Mouse (Mus musculus): ENCODE results near the gene Zfp219. TPM values are rescaled to one million over a fixed set of nuclear protein-coding genes. Genes with fewer than 3 reads are reported as not detected.

Gene Zfp219
- polyA plus RNA-seq, 1 experiment from 2014 or later = 32.3 TPM

DNA sequence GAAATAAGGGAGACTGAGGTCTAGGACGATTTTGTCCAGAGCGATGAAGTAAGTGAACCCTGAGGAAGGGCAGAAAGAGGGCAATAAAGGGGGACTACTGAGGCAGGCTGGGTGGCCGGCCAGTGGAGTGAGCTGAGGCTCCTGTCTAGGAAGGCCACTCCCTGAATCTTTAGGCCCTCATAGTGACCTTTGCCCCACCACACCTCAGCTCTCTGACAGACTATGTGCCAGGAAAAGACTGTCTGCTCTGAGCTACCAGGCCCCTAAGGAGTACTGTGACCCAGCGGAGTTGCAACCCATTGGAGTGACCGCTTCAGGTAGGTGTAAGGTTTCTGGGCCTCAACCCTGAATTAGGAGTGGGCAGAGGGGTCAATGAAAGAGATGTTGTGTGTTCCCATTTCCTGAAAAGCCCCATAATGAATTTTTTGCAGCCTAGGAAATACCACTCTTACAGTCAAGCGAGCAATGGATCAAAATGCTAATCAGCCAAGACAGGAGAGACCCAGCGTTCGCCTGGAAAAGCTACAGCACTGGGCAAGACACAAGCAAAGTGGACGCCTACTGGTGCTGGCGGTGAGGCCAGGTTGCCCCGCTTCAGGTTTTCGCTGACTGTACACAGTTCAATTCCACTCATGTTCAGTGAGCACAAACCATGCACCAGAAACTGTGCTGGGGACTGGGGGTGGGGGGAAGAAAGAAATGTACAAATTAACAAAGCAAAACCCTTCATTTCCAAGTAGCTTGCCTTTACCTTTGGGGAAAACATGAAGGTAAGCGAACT is 3.7 kb downstream of the Zfp219 start:
- no peak for ATAC-seq (ENCODE audit: low read depth)
- Histone ChIP-seq H3K9ac (peak overlapping the region; percentile 31; the same call in 1 of the 2 replicates), H3K36me3 (no peaks in the 10 kb centered on the region), H3K4me1 (replicated peaks) (peaks cover 67% of the 10 kb centered on the region), H3K27me3 (no peaks in the 10 kb centered on the region), H3K4me2 (no peak overlapping the region), H3K9me3 (no peaks in the 10 kb centered on the region), H3K4me3 (no peak overlapping the region), H3K27ac (replicated peaks) (peak overlapping the region; percentile 98; the same call in 1 of the 2 replicates)
- WGBS = 68% methylated on average over 13 of the region's 13 CpGs

DNA sequence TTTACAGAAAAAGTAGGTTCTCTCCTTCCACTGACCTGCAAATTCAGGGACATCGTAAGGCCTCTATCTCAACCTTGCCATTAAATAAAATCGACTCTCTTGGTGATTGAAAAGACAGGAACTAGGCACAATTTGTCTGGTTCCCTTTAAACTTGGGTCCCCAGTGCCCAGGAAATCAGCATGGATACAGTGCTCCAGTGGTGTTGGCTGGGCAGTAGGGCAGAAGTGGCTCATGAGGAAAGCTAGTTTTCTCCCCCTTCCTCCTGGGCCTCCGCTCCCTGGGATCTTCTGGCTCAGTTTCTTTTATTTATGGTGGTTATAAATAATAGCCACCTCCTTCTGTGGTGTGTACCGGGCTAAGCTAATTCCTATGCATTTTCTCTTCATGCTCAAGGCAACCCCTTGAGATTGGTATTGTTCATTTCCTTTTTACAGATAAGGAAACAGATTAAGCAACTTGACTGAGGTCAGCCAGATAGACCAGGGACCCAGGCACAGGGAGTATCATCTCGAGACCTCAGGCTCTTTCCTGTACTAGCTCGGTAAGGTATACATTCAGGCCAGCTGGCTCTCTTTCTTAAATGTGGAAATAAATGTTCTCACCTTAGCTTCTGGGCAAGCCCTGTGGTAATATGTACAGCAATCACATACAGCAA is 5.0 kb downstream of the Zfp219 start, which contains the start of gene Tmem253:
Gene Tmem253, plus strand, starts transcription at position 214 of the 656 bp plus-strand sequence.
- peak within 1 kb of the TSS; percentile 91 for H3K9ac ChIP-seq
- no peak for ATAC-seq (ENCODE audit: low read depth)
- H3K4me1 ChIP-seq (replicated peaks) = peaks cover 68% of the 10 kb centered on the region
- H3K9me3 ChIP-seq = no peaks in the 10 kb centered on the region
- no peaks in the 10 kb centered on the region for H3K36me3 ChIP-seq
- 20% methylated on average over 6 of the region's 6 CpGs for WGBS
- no peaks in the 10 kb centered on the region for H3K27me3 ChIP-seq
- H3K4me2 ChIP-seq = peak within 1 kb of the TSS; percentile 72
- H3K27ac ChIP-seq (replicated peaks) = peak within 1 kb of the TSS; percentile 98
- peak within 1 kb of the TSS; percentile 64 for H3K4me3 ChIP-seq

- Histone ChIP-seq H3K4me1 (replicated peaks) (peaks cover 73% of the 10 kb centered on the region), H3K27ac (replicated peaks) (peak overlapping the region; percentile 98), H3K36me3 (no peaks in the 10 kb centered on the region), H3K4me3 (peak overlapping the region; percentile 64), H3K9ac (peak overlapping the region; percentile 91), H3K27me3 (no peaks in the 10 kb centered on the region), H3K4me2 (peak overlapping the region; percentile 72), H3K9me3 (no peaks in the 10 kb centered on the region)
- 0 out of 2 replicates have a peak, but pooled peaks have one; percentile 2 for ATAC-seq (ENCODE audit: low read depth)
- WGBS = under 1% methylated on average over 19 of the region's 28 CpGs
Observed at GRCm38 (mm10) chr14:52014761-52015311, 5.7 kb downstream of the Zfp219 start.

DNA sequence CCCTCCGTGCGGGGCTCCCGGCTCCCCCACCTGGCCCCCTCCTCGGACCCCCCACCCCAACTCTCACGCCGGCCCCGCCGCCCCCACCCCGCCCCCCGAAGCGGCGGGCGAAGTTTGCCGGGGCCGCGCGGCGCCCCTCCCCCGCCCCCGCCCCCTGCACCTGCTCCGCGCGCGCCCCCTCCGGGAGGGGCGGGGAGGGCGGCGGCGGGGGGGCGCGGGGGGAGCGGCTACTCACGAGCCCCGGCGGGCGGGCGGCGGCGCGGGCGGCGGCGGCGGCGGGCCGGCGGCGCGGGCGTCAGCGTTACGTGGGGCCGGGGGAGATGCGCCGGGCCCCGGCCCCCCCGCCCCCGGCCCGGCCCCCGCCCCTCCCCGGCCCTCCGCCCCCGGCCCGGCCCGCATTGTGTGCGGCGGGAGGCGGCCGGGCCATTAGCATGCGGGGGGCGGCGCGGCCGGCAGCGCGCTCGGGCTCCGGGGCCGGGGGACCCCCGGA is 6.2 kb downstream of the Zfp219 start:
- ATAC-seq (ENCODE audit: low read depth) = no peak
- Histone ChIP-seq H3K27me3 (no peaks in the 10 kb centered on the region), H3K9me3 (no peaks in the 10 kb centered on the region), H3K9ac (peak overlapping the region; percentile 91), H3K4me2 (peak overlapping the region; percentile 72), H3K36me3 (peaks cover 2% of the 10 kb centered on the region; the same call in 1 of the 2 replicates), H3K27ac (replicated peaks) (peak overlapping the region; percentile 98), H3K4me1 (replicated peaks) (peaks cover 79% of the 10 kb centered on the region), H3K4me3 (peak overlapping the region; percentile 64)
- 0% methylated on average over 1 of the region's 80 CpGs for WGBS

GRCm38 (mm10) chr14:52013771-52014219 is 6.7 kb downstream of the Zfp219 start:
- no peaks in the 10 kb centered on the region for H3K9me3 ChIP-seq
- peak overlapping the region; percentile 98 for H3K27ac ChIP-seq (replicated peaks)
- H3K4me3 ChIP-seq = peak overlapping the region; percentile 64
- H3K4me1 ChIP-seq (replicated peaks) = peaks cover 80% of the 10 kb centered on the region
- H3K4me2 ChIP-seq = peak overlapping the region; percentile 72
- peaks cover 8% of the 10 kb centered on the region for H3K36me3 ChIP-seq
- H3K9ac ChIP-seq = peak overlapping the region; percentile 91
- no peaks in the 10 kb centered on the region for H3K27me3 ChIP-seq
- WGBS = 0% methylated on average over 6 of the region's 24 CpGs
- ATAC-seq (ENCODE audit: low read depth) = no peak

GRCm38 (mm10) chr14:52013021-52013610 is 7.4 kb downstream of the Zfp219 start:
- peak overlapping the region; percentile 64 for H3K4me3 ChIP-seq
- H3K4me1 ChIP-seq (replicated peaks) = peaks cover 80% of the 10 kb centered on the region
- H3K4me2 ChIP-seq = peak overlapping the region; percentile 72
- ATAC-seq (ENCODE audit: low read depth) = no peak
- H3K36me3 ChIP-seq = peaks cover 14% of the 10 kb centered on the region
- no peaks in the 10 kb centered on the region for H3K27me3 ChIP-seq
- WGBS = 18% methylated on average over 8 of the region's 8 CpGs
- peak overlapping the region; percentile 98 for H3K27ac ChIP-seq (replicated peaks)
- peak overlapping the region; percentile 91 for H3K9ac ChIP-seq
- no peaks in the 10 kb centered on the region for H3K9me3 ChIP-seq

DNA sequence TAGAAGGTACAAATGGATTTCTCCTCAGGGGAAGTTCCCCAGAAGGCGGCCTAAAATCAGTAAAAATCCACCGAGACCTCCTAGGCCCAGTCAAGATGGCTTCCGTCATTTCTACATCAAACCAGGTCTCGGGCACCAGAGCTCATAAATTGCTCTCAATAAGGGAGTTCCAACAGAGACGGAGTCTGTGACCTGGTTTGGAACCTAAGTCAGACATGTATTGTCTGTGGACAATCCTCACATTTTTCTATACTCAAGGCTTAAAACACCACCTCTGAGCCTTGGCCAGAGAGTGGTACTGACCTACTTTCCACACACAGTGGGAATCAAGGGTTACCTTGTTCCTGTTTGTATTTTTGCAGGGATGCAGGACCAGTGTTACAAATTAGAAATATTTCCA is 8.0 kb downstream of the Zfp219 start:
- H3K4me2 ChIP-seq = peak overlapping the region; percentile 72
- 27% methylated on average over 5 of the region's 5 CpGs for WGBS
- no peak for ATAC-seq (ENCODE audit: low read depth)
- H3K4me1 ChIP-seq (replicated peaks) = peaks cover 79% of the 10 kb centered on the region
- H3K36me3 ChIP-seq = peaks cover 16% of the 10 kb centered on the region
- H3K27ac ChIP-seq (replicated peaks) = peak overlapping the region; percentile 98
- peak overlapping the region; percentile 91 for H3K9ac ChIP-seq
- no peaks in the 10 kb centered on the region for H3K27me3 ChIP-seq
- no peaks in the 10 kb centered on the region for H3K9me3 ChIP-seq
- H3K4me3 ChIP-seq = peak overlapping the region; percentile 64

- ATAC-seq (ENCODE audit: low read depth) = no peak
- H3K36me3 ChIP-seq = peaks cover 21% of the 10 kb centered on the region
- H3K27ac ChIP-seq (replicated peaks) = peak overlapping the region; percentile 98
- H3K4me3 ChIP-seq = peak overlapping the region; percentile 64; the same call in 1 of the 2 replicates
- H3K9me3 ChIP-seq = no peaks in the 10 kb centered on the region
- peak overlapping the region; percentile 91 for H3K9ac ChIP-seq
- peak overlapping the region; percentile 72 for H3K4me2 ChIP-seq
- no peaks in the 10 kb centered on the region for H3K27me3 ChIP-seq
- WGBS = 46% methylated on average over 4 of the region's 4 CpGs
- H3K4me1 ChIP-seq (replicated peaks) = peaks cover 83% of the 10 kb centered on the region
Observed at GRCm38 (mm10) chr14:52012085-52012484, 8.4 kb downstream of the Zfp219 start.

DNA sequence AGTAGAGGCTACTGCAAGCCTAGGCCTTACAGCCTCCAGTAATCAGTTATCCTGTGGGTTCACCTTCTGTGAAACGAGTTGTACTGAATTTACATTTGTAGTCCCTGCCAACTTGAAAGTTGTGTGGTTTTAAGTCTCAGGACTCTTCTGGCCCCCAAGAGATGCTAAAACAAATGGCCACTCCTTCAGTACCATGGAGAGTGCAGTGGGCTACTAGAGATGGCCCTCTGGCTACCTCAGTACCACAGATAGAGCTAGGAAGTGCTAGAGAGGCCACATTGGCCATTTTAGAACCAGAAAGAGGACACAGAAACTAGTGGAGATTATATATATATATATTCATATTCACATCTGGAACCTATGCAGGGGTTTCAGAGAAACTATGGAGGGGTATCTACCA is 8.8 kb downstream of the Zfp219 start:
- ATAC-seq (ENCODE audit: low read depth) = no peak
- H3K4me3 ChIP-seq = no peak overlapping the region
- peak overlapping the region; percentile 72 for H3K4me2 ChIP-seq
- no peaks in the 10 kb centered on the region for H3K27me3 ChIP-seq
- H3K9ac ChIP-seq = no peak overlapping the region
- H3K36me3 ChIP-seq = peaks cover 25% of the 10 kb centered on the region
- peaks cover 81% of the 10 kb centered on the region for H3K4me1 ChIP-seq (replicated peaks)
- WGBS = 43% methylated on average over 1 of the region's 1 CpGs
- no peaks in the 10 kb centered on the region for H3K9me3 ChIP-seq
- H3K27ac ChIP-seq (replicated peaks) = peak overlapping the region; percentile 98

- H3K4me1 ChIP-seq (replicated peaks) = peaks cover 81% of the 10 kb centered on the region
- peak overlapping the region; percentile 72 for H3K4me2 ChIP-seq
- H3K27me3 ChIP-seq = no peaks in the 10 kb centered on the region
- 0% methylated on average over 9 of the region's 9 CpGs for WGBS
- H3K9me3 ChIP-seq = no peaks in the 10 kb centered on the region
- peak overlapping the region; percentile 98 for H3K27ac ChIP-seq (replicated peaks)
- ATAC-seq (ENCODE audit: low read depth) = peak; percentile 74
- peaks cover 36% of the 10 kb centered on the region for H3K36me3 ChIP-seq
- H3K9ac ChIP-seq = peak overlapping the region; percentile 62
- peak overlapping the region; percentile 37 for H3K4me3 ChIP-seq
Observed at GRCm38 (mm10) chr14:52010446-52011111, 10.0 kb downstream of the Zfp219 start.

GRCm38 (mm10) chr14:52009841-52010240 is 10.7 kb downstream of the Zfp219 start:
- ATAC-seq (ENCODE audit: low read depth) = no peak
- peak overlapping the region; percentile 72 for H3K4me2 ChIP-seq
- peaks cover 82% of the 10 kb centered on the region for H3K4me1 ChIP-seq (replicated peaks)
- peak overlapping the region; percentile 37 for H3K4me3 ChIP-seq
- H3K9ac ChIP-seq = peak overlapping the region; percentile 62
- H3K9me3 ChIP-seq = no peaks in the 10 kb centered on the region
- no peaks in the 10 kb centered on the region for H3K27me3 ChIP-seq
- WGBS = 45% methylated on average over 6 of the region's 6 CpGs
- H3K36me3 ChIP-seq = peaks cover 43% of the 10 kb centered on the region
- peak overlapping the region; percentile 98 for H3K27ac ChIP-seq (replicated peaks)

Measured in neural tube, embryonic 13.5 days (tissue).